Mouse (Mus musculus) stomach, embryonic 16.5 days (tissue): ENCODE measurements around the gene Hnrnph3. TPM values are rescaled to one million over a fixed set of nuclear protein-coding genes. Genes with fewer than 3 reads are reported as not detected.
A peak's percentile ranks its signal among the peaks of the same experiment; 100 is the strongest.
"Not testable (repeated sequence)": the region's sequence is repeated elsewhere in the genome, so short reads cannot be mapped to it uniquely, and the experiment has no call there.

ENCODE experiments used
- ATAC-seq: fragments of 200-750 bp; cut with Nextera tagmentation; 2 replicates; pipeline ENCODE4 v1.8.0; 2017; ENCODE audit warnings: moderate number of reproducible peaks, moderate TSS enrichment; ENCODE audit not compliant: insufficient read depth, low FRiP score
- H3K27ac ChIP-seq: fragments of 300-500 bp; sonication (generic); 2 replicates; pipeline ENCODE4 v1.5.1; 2014; ENCODE audit warnings: low read length
- H3K27me3 ChIP-seq: fragments of 300-500 bp; sonication (generic); 2 replicates; pipeline ENCODE4 v1.6.1; 2014; ENCODE audit warnings: low read length, control low read depth, mixed read lengths; ENCODE audit not compliant: control insufficient read depth, insufficient read depth
- H3K36me3 ChIP-seq: fragments of 300-500 bp; sonication (generic); 2 replicates; pipeline ENCODE4 v1.6.1; 2014; ENCODE audit warnings: low read length; ENCODE audit not compliant: control insufficient read depth, insufficient read depth
- H3K4me1 ChIP-seq: fragments of 300-500 bp; sonication (generic); 2 replicates; pipeline ENCODE4 v1.6.1; 2014; ENCODE audit warnings: low read length, control low read depth, mixed read lengths; ENCODE audit not compliant: control insufficient read depth, insufficient read depth
- H3K4me2 ChIP-seq: fragments of 300-500 bp; sonication (generic); 2 replicates; pipeline ENCODE4 v1.6.1; 2014; ENCODE audit warnings: low read depth, low read length, mixed read lengths
- H3K4me3 ChIP-seq: fragments of 300-500 bp; sonication (generic); replicated peaks from 2 replicates; pipeline ENCODE4 v1.5.1; 2014; ENCODE audit warnings: mild to moderate bottlenecking, low read length
- H3K9ac ChIP-seq: fragments of 300-500 bp; sonication (generic); 2 replicates; pipeline ENCODE4 v1.6.1; 2014; ENCODE audit warnings: low read length
- H3K9me3 ChIP-seq: fragments of 300-500 bp; sonication (generic); replicated peaks from 2 replicates; pipeline ENCODE4 v1.6.1; 2016; ENCODE audit warnings: low read length, control low read depth; ENCODE audit not compliant: control insufficient read depth
- WGBS: fragments of 180-500 bp; shearing (Covaris S2); extraction: QIAGEN DNeasy Blood & Tissue Kit; methylation state at CpG from one replicate; pipeline ENCODE4 v1.1.7; 2014; 5-methylcytosine and 5-hydroxymethylcytosine counted together
- polyA plus RNA-seq: library from polyadenylated mRNA; unstranded; fragments of >200 nt; fragmentation: Nextera tagmentation; extraction: Ambion mirVana; gene quantifications from 2 replicates; pipeline ENCODE4 v1.2.1, GENCODE M21; 2015

The Hnrnph3 gene
- polyA plus RNA-seq, 1 experiment from 2014 or later = 86.5 TPM

DNA sequence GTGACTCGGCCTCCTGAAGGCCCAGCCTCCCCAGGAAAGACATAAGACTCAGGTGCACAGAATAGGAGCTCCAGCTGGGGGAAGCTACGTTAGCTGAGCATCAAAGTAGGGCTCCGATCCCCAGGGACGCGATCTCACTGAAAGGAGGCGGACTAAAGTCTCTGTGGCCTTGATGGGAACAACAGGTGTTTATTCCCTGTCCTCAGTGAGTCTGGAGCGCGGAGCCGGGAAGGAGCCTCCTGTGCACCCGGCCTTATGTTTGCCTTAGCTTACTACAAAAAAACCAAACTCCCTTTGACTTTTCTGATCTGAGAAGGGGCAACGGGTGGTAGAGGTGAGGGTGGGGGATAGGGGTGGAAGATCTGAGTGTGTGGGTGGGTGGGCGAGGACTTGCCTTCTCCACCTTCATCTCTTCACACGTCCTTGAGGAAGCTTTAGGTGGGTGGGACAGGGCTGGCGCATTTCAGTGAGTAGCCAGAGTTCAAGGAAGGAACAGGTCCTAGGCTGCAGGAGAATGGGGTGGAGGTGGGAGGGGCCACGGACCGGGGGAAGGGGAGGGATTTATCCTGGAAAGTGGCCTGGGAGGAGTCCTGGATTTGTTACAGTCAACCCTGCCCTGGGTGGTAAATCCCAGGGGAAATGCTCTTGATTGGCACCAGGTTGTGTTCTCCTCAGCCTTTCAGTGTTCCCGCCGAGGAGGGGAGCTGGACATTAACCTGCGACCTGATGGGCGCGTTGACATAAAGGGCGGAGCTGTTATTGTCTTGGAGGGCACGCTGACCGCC, 33.1 kb upstream of the Hnrnph3 start:
- H3K9ac ChIP-seq = no peak overlapping the region
- no peaks in the 10 kb centered on the region for H3K4me1 ChIP-seq
- H3K27ac ChIP-seq = peak overlapping the region; percentile 16
- WGBS = 27% methylated on average over 24 of the region's 24 CpGs
- no peak overlapping the region for H3K4me3 ChIP-seq
- no peaks in the 10 kb centered on the region for H3K36me3 ChIP-seq
- no peaks in the 10 kb centered on the region for H3K27me3 ChIP-seq
- ATAC-seq = peak; percentile 57; the same call in 1 of the 2 replicates
- no peak overlapping the region for H3K4me2 ChIP-seq
- H3K9me3 ChIP-seq = no peaks in the 10 kb centered on the region

DNA sequence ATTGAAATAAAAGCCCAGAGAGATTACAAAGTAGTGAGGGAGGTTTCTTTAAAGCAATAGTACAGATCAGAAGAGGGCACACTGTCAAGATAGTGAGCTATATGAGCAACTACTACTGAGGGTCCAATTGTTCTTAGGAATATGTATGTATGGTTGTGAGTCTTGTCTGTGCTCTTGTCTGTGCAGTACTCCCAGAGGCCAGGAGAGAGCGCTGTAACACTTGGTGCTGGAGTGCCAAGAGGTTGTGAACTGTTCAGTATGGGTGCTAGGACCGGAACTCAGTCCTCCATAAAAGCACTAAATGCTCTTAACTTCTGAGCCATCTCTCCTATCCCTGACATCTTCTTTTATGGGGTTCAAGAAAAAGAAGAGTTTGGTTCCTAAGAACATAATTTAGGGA, 30.6 kb upstream of the Hnrnph3 start:
- no peaks in the 10 kb centered on the region for H3K9me3 ChIP-seq
- ATAC-seq = no peak
- H3K27ac ChIP-seq = no peak overlapping the region
- 70% methylated on average over 2 of the region's 2 CpGs for WGBS
- H3K27me3 ChIP-seq = no peaks in the 10 kb centered on the region
- H3K36me3 ChIP-seq = no peaks in the 10 kb centered on the region
- no peak overlapping the region for H3K9ac ChIP-seq
- H3K4me2 ChIP-seq = no peak overlapping the region
- no peak overlapping the region for H3K4me3 ChIP-seq
- no peaks in the 10 kb centered on the region for H3K4me1 ChIP-seq

- not testable (repeated sequence) for ATAC-seq, H3K4me2 ChIP-seq
- WGBS = 77% methylated on average over 6 of the region's 6 CpGs
These were observed 30.1 kb upstream of the Hnrnph3 start for GRCm38 (mm10) chr10:63054071-63054470.

GRCm38 (mm10) chr10:63053007-63053406, 29.0 kb upstream of the Hnrnph3 start:
- Histone ChIP-seq H3K4me2 (no peak overlapping the region), H3K4me1 (no peaks in the 10 kb centered on the region), H3K9me3 (no peaks in the 10 kb centered on the region), H3K27me3 (no peaks in the 10 kb centered on the region), H3K36me3 (no peaks in the 10 kb centered on the region), H3K9ac (no peak overlapping the region), H3K4me3 (no peak overlapping the region), H3K27ac (no peak overlapping the region)
- 61% methylated on average over 6 of the region's 6 CpGs for WGBS
- ATAC-seq = no peak

More at GRCm38 (mm10) chr10:63054071-63054470, 30.1 kb upstream of the Hnrnph3 start:
- not testable (repeated sequence) for H3K27ac ChIP-seq, H3K9me3 ChIP-seq, H3K36me3 ChIP-seq, H3K4me1 ChIP-seq, H3K9ac ChIP-seq, H3K4me3 ChIP-seq, H3K27me3 ChIP-seq

GRCm38 (mm10) chr10:63052011-63052410, 28.0 kb upstream of the Hnrnph3 start:
- WGBS = 83% methylated on average over 6 of the region's 6 CpGs
- Histone ChIP-seq H3K9me3 (no peaks in the 10 kb centered on the region), H3K9ac (no peak overlapping the region), H3K4me1 (no peaks in the 10 kb centered on the region), H3K27ac (no peak overlapping the region), H3K4me3 (no peak overlapping the region), H3K4me2 (no peak overlapping the region), H3K27me3 (no peaks in the 10 kb centered on the region), H3K36me3 (no peaks in the 10 kb centered on the region)
- no peak for ATAC-seq

GRCm38 (mm10) chr10:63051267-63051666, 27.2 kb upstream of the Hnrnph3 start:
- 75% methylated on average over 7 of the region's 7 CpGs for WGBS
- no peak for ATAC-seq
- Histone ChIP-seq H3K4me2 (no peak overlapping the region), H3K4me1 (no peaks in the 10 kb centered on the region), H3K9ac (no peak overlapping the region), H3K27me3 (no peaks in the 10 kb centered on the region), H3K9me3 (no peaks in the 10 kb centered on the region), H3K27ac (no peak overlapping the region), H3K4me3 (no peak overlapping the region), H3K36me3 (no peaks in the 10 kb centered on the region)

DNA sequence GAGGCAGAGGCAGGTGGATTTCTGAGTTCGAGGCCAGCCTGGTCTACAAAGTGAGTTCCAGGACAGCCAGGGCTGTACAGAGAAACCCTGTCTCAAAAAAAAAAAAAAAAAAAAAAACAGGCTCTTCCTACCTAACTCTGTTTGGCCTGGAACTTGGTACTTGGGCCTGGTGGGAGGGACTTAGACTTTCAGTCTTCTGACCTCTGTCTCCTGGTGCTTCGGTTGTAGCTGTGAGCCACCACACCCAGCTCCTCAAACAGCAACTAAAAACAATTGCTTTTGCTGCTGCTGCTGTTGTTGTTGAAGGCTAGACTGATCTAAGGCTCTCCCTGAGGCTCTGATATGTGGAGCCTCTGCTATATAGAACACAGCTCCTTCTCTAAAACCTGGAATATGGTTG, 25.1 kb upstream of the Hnrnph3 start:
- H3K4me2 ChIP-seq = no peak overlapping the region
- WGBS = 70% methylated on average over 2 of the region's 2 CpGs
- no peaks in the 10 kb centered on the region for H3K9me3 ChIP-seq
- no peak overlapping the region for H3K4me3 ChIP-seq
- no peak overlapping the region for H3K9ac ChIP-seq
- no peak for ATAC-seq
- H3K4me1 ChIP-seq = no peaks in the 10 kb centered on the region
- no peak overlapping the region for H3K27ac ChIP-seq
- no peaks in the 10 kb centered on the region for H3K27me3 ChIP-seq
- H3K36me3 ChIP-seq = no peaks in the 10 kb centered on the region

GRCm38 (mm10) chr10:63047751-63048150, 23.7 kb upstream of the Hnrnph3 start:
- H3K9me3 ChIP-seq = no peaks in the 10 kb centered on the region
- H3K27me3 ChIP-seq = no peaks in the 10 kb centered on the region
- no peak overlapping the region for H3K4me2 ChIP-seq
- no peak for ATAC-seq
- no peak overlapping the region for H3K4me3 ChIP-seq
- H3K9ac ChIP-seq = no peak overlapping the region
- no peaks in the 10 kb centered on the region for H3K4me1 ChIP-seq
- WGBS = 88% methylated on average over 8 of the region's 8 CpGs
- H3K36me3 ChIP-seq = no peaks in the 10 kb centered on the region
- no peak overlapping the region for H3K27ac ChIP-seq

DNA sequence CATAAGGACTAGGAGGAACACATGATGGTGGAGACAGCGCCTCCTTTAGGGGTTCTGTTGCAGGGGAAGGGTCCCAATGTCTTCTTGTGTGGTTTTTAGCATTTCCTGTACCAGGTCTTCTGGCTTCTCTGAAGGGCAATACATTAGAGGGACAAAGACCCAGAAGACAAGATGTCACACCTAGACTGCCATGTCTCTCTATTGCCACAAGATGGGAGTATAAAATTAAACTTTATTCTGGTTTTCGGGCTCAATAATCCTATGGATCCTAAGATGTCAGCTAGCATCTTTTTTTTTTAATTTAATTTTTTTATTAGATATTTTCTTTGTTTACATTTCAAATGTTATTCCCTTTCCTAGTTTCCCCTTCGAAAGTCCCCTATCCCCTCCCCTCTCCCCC, 19.1 kb upstream of the Hnrnph3 start:
- WGBS = 58% methylated on average over 3 of the region's 3 CpGs
- no peak overlapping the region for H3K4me3 ChIP-seq
- no peak for ATAC-seq
- no peaks in the 10 kb centered on the region for H3K9me3 ChIP-seq
- H3K27me3 ChIP-seq = no peaks in the 10 kb centered on the region
- H3K4me1 ChIP-seq = no peaks in the 10 kb centered on the region
- no peak overlapping the region for H3K9ac ChIP-seq
- no peak overlapping the region for H3K4me2 ChIP-seq
- no peaks in the 10 kb centered on the region for H3K36me3 ChIP-seq
- H3K27ac ChIP-seq = no peak overlapping the region
